Mouse (Mus musculus): ENCODE measurements at regions not wholly inside any gene's neighbourhood (a gene's known extent, or its start where the extent isn't known, plus 50 kb on each side); places are given as distances from the start of the nearest gene placed in this dataset.

- TF ChIP-seq CTCF (IDR thresholded peaks at IDR 0.05; ENCODE audit: borderline replicate concordance, extremely low read depth, insufficient read depth, insufficient read length) (no peak), POLR2A (IDR thresholded peaks at IDR 0.05; ENCODE audit: borderline replicate concordance, extremely low read depth, insufficient read depth, insufficient read length, poor library complexity, severe bottlenecking) (no peak)
These were observed 335.6 kb upstream of the Arglu1 start for GRCm38 (mm10) chr8:9025872-9026271.
